Mouse (Mus musculus): Measurements from ENCODE around the gene Gm17374. TPM values are rescaled to one million over a fixed set of nuclear protein-coding genes. Genes with fewer than 3 reads are reported as not detected.
"Not testable (repeated sequence)": the region's sequence is repeated elsewhere in the genome, so short reads cannot be mapped to it uniquely, and the experiment has no call there.

The Gm17374 gene
- total RNA-seq (2017): not detected in 2 replicates

GRCm38 (mm10) chr2:140151743-140152142 is at the start of gene Gm17374:
TSS of gene Gm17374 (plus strand) at chr2:140152043.
- not testable (repeated sequence) for ATAC-seq (ENCODE audit: extremely low read depth, insufficient number of reproducible peaks, low FRiP score, poor library complexity, severe bottlenecking)

GRCm38 (mm10) chr2:140104951-140105350 is 46.9 kb upstream of the Gm17374 start:
- no peak for ATAC-seq (ENCODE audit: extremely low read depth, insufficient number of reproducible peaks, low FRiP score, poor library complexity, severe bottlenecking)

DNA sequence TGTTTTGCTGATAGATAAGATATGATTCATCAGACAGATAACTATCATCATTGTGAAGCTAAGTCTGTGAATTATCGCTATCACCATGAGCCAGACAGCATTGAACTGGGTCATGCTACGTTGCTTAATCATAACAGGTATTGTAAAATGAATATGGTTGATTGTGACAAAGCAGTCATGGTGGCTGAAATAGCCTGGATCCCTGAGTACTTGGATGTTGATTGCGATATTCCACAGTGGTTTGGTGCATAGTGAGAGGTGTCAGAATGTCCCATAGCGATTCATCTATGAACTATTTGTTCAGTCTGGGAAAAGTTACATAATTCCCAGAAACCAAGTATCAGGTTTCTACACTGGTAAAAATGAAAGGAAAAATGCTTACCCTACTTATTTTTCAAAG is 44.2 kb upstream of the Gm17374 start:
- no peak for ATAC-seq (ENCODE audit: extremely low read depth, insufficient number of reproducible peaks, low FRiP score, poor library complexity, severe bottlenecking)

DNA sequence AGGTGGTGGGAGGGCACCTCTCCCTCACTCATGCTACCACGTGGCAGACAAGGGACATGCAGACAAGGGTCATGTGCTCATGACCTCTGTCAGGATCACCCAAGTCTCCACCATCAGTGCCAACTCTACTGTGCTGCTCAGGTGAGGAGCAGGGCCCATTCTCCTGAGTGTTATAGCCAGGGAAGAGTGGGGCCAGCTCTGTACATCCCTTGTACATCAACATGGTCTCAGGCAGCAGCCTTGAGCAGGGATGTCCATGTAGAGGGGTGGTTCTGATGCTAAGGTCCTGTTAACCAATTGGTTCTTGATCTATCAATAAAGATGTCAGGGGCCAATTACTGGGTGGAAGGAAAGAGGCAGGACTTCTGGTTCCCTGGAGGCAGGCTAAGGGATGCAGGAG is 42.9 kb upstream of the Gm17374 start:
- no peak for ATAC-seq (ENCODE audit: extremely low read depth, insufficient number of reproducible peaks, low FRiP score, poor library complexity, severe bottlenecking)

DNA sequence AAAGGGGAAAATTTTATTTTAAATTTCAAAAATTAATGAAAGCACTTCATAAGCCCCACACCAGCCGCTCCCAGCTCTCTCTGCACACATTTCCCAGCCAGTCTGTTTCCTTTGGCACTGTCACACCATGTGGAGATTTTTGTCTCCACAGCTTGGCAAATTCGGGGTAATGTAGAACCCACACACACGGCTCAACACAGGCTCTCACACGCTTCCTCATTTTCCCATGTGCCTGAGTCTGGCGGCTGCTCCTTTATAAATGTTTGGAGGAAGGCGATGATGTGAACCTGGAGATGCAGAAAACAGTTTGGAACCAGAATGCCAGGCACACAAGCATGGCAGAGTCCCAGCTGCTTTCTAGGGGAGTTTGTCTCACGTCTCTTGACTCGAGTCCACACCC is 38.0 kb upstream of the Gm17374 start:
- ATAC-seq (ENCODE audit: extremely low read depth, insufficient number of reproducible peaks, low FRiP score, poor library complexity, severe bottlenecking): no peak

GRCm38 (mm10) chr2:140125516-140125915 is 26.3 kb upstream of the Gm17374 start:
- ATAC-seq (ENCODE audit: extremely low read depth, insufficient number of reproducible peaks, low FRiP score, poor library complexity, severe bottlenecking): no peak

GRCm38 (mm10) chr2:140159186-140159730 is 7.4 kb downstream of the Gm17374 start:
- no peak for ATAC-seq (ENCODE audit: extremely low read depth, insufficient number of reproducible peaks, low FRiP score, poor library complexity, severe bottlenecking)

GRCm38 (mm10) chr2:140163351-140163854 is 11.6 kb downstream of the Gm17374 start:
- no peak for ATAC-seq (ENCODE audit: extremely low read depth, insufficient number of reproducible peaks, low FRiP score, poor library complexity, severe bottlenecking)

DNA sequence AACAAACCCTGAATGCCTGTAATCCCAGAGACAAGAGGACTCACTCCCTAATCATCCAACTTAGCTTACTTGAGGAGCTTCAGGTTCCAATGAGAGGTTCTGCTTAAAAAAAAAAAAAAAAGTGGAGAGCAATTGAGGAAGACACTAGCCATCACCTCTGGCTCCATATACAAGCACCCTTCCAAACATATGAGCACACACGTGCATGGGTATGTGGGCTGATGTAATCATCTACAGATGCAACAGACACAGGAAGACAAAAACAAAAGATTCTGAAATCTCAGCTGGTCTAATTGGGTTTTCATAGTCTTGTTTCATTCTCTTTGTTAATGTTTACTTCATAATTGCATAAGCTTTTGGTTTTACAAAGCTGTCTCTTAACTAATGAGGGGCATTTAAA is 17.2 kb downstream of the Gm17374 start:
- ATAC-seq (ENCODE audit: extremely low read depth, insufficient number of reproducible peaks, low FRiP score, poor library complexity, severe bottlenecking): no peak

- peak; percentile 98 for ATAC-seq (ENCODE audit: extremely low read depth, insufficient number of reproducible peaks, low FRiP score, poor library complexity, severe bottlenecking)
Measured at GRCm38 (mm10) chr2:140170127-140170802, 18.4 kb downstream of the Gm17374 start, which contains the start of the genes Esf1 and Ndufaf5. TSS of gene Esf1 (minus strand) at chr2:140170564. TSS of gene Ndufaf5 (plus strand) at chr2:140170649.

- peak; percentile 47; the same call in 1 of the 2 replicates for ATAC-seq (ENCODE audit: extremely low read depth, insufficient number of reproducible peaks, low FRiP score, poor library complexity, severe bottlenecking)
Measured at GRCm38 (mm10) chr2:140170803-140171553, 19.1 kb downstream of the Gm17374 start.

GRCm38 (mm10) chr2:140185685-140186210 is 33.9 kb downstream of the Gm17374 start:
- ATAC-seq (ENCODE audit: extremely low read depth, insufficient number of reproducible peaks, low FRiP score, poor library complexity, severe bottlenecking): not testable (repeated sequence)

DNA sequence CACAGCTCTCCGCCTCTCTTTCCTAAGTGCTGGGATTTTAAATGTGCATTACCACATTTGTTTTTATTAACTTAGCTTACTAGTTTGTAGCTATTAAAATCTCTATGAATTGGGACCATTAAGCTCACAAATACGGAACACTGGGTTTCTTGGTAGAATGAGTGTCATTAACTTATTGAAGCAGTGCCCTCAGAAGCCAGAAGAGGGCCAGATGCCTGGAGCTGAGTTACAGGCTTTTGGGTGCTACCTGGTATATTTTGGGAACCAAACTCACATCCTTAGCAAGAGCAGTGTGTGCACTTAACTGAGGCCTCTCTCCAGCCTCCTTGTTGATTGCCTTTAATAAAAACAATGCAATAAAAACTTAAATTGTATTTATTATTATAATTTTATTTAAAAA is 48.9 kb downstream of the Gm17374 start:
- ATAC-seq (ENCODE audit: extremely low read depth, insufficient number of reproducible peaks, low FRiP score, poor library complexity, severe bottlenecking): no peak

GRCm38 (mm10) chr2:140202573-140202972 is 50.7 kb downstream of the Gm17374 start:
- ATAC-seq (ENCODE audit: extremely low read depth, insufficient number of reproducible peaks, low FRiP score, poor library complexity, severe bottlenecking): no peak

Other genes with a start within 250 kb of the Gm17374 start
- 14.3 and 14.4 TPM in 2 replicates for gene Tasp1, start 85.2 kb upstream of the Gm17374 start, total RNA-seq (2017)
- 48.3 and 59.7 TPM in 2 replicates for gene Esf1, start 18.5 kb downstream of the Gm17374 start, total RNA-seq (2017)
- gene Ndufaf5, start 18.6 kb downstream of the Gm17374 start, total RNA-seq (2017): 13.0 and 14.3 TPM in 2 replicates
- not detected in 2 replicates for gene Sel1l2, start 237.7 kb downstream of the Gm17374 start, total RNA-seq (2017)
- gene Macrod2, start 243.3 kb downstream of the Gm17374 start, total RNA-seq (2017): not detected in 2 replicates